ENCODE assay signal across 9 mouse cellular contexts in the genomic region with DNA sequence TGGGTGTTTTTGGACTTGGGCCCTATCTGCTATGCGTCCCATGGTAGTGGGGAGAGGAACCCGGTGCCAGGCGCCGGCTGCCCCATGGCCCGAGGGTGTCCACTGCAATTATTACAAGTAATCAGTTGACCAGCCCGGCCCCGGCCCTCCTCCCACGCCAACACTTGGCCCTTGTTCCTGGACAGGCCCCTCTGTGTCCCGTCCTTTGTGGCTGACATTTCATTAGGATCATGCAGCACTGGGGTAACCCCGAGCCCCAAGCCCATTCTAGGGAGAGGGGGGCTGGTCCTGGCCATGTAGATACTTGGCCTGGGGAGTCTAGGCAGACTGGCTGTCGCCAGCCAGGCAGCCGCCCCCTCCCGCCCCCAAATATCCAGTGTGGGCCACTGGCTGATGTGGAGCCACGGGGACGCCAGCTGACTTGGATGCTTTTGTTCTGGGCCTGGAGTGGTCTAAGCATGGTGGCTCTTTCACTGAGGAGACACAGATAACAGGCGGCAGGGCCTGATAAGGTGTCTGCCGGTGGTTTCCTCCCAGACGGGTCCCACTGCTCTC.
DNase-seq lines count a peak whose midpoint lies in the region; ATAC-seq and TF ChIP-seq lines count a peak whose summit lies in the region.
"Had no signal": no experiment of that assay in that cellular context is flagged by ENCODE, and none has a peak within 500 bp of the region (broad histone marks: within the 10 kb centered on the region; RNA-seq: fewer than 3 reads in every experiment).

No protein-coding gene starts in this region.

- no peak for ATAC-seq in cerebellum, adult (ENCODE audit: insufficient number of reproducible peaks, low FRiP score, low TSS enrichment)
- peak; percentile 14; the same call in 1 of the 2 replicates for ATAC-seq in lung, embryonic 14.5 days (ENCODE audit: insufficient read depth)
- peak; percentile 78 for ATAC-seq in heart, embryonic 14.5 days (ENCODE audit: insufficient number of reproducible peaks, insufficient read depth, low FRiP score, low read depth)
- peak; percentile 82 for ATAC-seq in liver, embryonic 13.5 days (ENCODE audit: low read depth)
- ATAC-seq in midbrain, postnatal 0 days (ENCODE audit: low FRiP score) = no peak

- H3K4me3 ChIP-seq in lung, embryonic 14.5 days (ENCODE audit: low read depth, low read length) = no peak overlapping the region
- H3K4me3 ChIP-seq in lung, adult 2 months (replicated peaks; ENCODE audit: extremely low read depth, low read depth, low read length) = no peak overlapping the region
- H3K4me3 ChIP-seq in heart, embryonic 14.5 days (ENCODE audit: control insufficient read depth in 1 of 2, insufficient read depth in 1 of 2, low read depth in 1 of 2, low read length in 2 of 2) = no peak overlapping the region
- no peak overlapping the region for H3K4me3 ChIP-seq in liver, embryonic 13.5 days (replicated peaks)
- no peak overlapping the region for H3K4me3 ChIP-seq in midbrain, postnatal 0 days (ENCODE audit: low read depth, low read length)
- H3K4me3 ChIP-seq: hindbrain, embryonic 13.5 days had no signal

- peaks cover 14% of the 10 kb centered on the region for H3K4me1 ChIP-seq in lung, embryonic 14.5 days (ENCODE audit: insufficient read depth)
- H3K4me1 ChIP-seq in lung, adult 2 months (ENCODE audit: control insufficient read depth, insufficient read depth, low read length) = peaks cover 4% of the 10 kb centered on the region
- H3K4me1 ChIP-seq in heart, embryonic 14.5 days (ENCODE audit: control insufficient read depth in 2 of 2, insufficient read depth in 2 of 2, low read length in 2 of 2) = peaks cover 49 to 61% of the 10 kb centered on the region in 2 experiments
- H3K4me1 ChIP-seq in liver, embryonic 13.5 days (replicated peaks) = peaks cover 22% of the 10 kb centered on the region
- H3K4me1 ChIP-seq in midbrain, postnatal 0 days (ENCODE audit: insufficient read depth, low read length) = no peaks in the 10 kb centered on the region

- no peak overlapping the region for H3K4me2 ChIP-seq in lung, embryonic 14.5 days
- no peak overlapping the region for H3K4me2 ChIP-seq in heart, embryonic 14.5 days (ENCODE audit: low read length)
- peak overlapping the region; percentile 38 for H3K4me2 ChIP-seq in liver, embryonic 13.5 days
- H3K4me2 ChIP-seq in midbrain, postnatal 0 days (ENCODE audit: low read depth, low read length, poor library complexity, severe bottlenecking) = no peak overlapping the region
- H3K4me2 ChIP-seq: hindbrain, embryonic 13.5 days had no signal

- peak overlapping the region; percentile 28; the same call in 1 of the 2 replicates for H3K27ac ChIP-seq in lung, embryonic 14.5 days (ENCODE audit: low read depth)
- peak overlapping the region; percentile 27 to 79 for H3K27ac ChIP-seq in heart, embryonic 14.5 days (replicated peaks in 1 of 2; ENCODE audit: control insufficient read depth in 1 of 2, insufficient read depth in 1 of 2, low read depth in 2 of 2, low read length in 2 of 2)
- H3K27ac ChIP-seq in liver, embryonic 13.5 days = no peak overlapping the region
- H3K27ac ChIP-seq in midbrain, postnatal 0 days (ENCODE audit: low read depth, low read length) = no peak overlapping the region
- H3K27ac ChIP-seq: hindbrain, embryonic 13.5 days had no signal

- H3K36me3 ChIP-seq in lung, embryonic 14.5 days (ENCODE audit: insufficient read depth) = no peaks in the 10 kb centered on the region
- H3K36me3 ChIP-seq in heart, embryonic 14.5 days (ENCODE audit: control insufficient read depth, insufficient read depth, low read length) = no peaks in the 10 kb centered on the region
- no peaks in the 10 kb centered on the region for H3K36me3 ChIP-seq in liver, embryonic 13.5 days
- no peaks in the 10 kb centered on the region for H3K36me3 ChIP-seq in midbrain, postnatal 0 days (ENCODE audit: insufficient read depth, low read length)
- H3K36me3 ChIP-seq: hindbrain, embryonic 13.5 days had no signal

- no peak overlapping the region for H3K9ac ChIP-seq in lung, embryonic 14.5 days
- H3K9ac ChIP-seq in heart, embryonic 14.5 days (ENCODE audit: low read length) = peak overlapping the region; percentile 45; the same call in 1 of the 2 replicates
- H3K9ac ChIP-seq in liver, embryonic 13.5 days = peak overlapping the region; percentile 29; the same call in 1 of the 2 replicates
- H3K9ac ChIP-seq in midbrain, postnatal 0 days (replicated peaks; ENCODE audit: low read length, poor library complexity, severe bottlenecking) = no peak overlapping the region
- H3K9ac ChIP-seq: hindbrain, embryonic 13.5 days had no signal

- TF ChIP-seq POLR2A in lung, adult 2 months (IDR thresholded peaks at IDR 0.05; ENCODE audit: borderline replicate concordance, extremely low read depth, low read depth, low read length) = no peak

- H3K9me3 ChIP-seq in lung, embryonic 14.5 days (ENCODE audit: low read depth, low read length) = no peaks in the 10 kb centered on the region
- H3K9me3 ChIP-seq in heart, embryonic 14.5 days (ENCODE audit: control insufficient read depth, low read length) = no peaks in the 10 kb centered on the region
- H3K9me3 ChIP-seq in liver, embryonic 13.5 days (replicated peaks) = no peaks in the 10 kb centered on the region
- no peaks in the 10 kb centered on the region for H3K9me3 ChIP-seq in midbrain, postnatal 0 days (ENCODE audit: low read length)
- H3K9me3 ChIP-seq: hindbrain, embryonic 13.5 days had no signal

- no peak for TF ChIP-seq CTCF in lung, embryonic 14.5 days (IDR thresholded peaks at IDR 0.05; ENCODE audit: low read depth)
- no peak for TF ChIP-seq CTCF in lung, adult 2 months (IDR thresholded peaks at IDR 0.05; ENCODE audit: insufficient read depth, low read length)
- TF ChIP-seq CTCF in midbrain, postnatal 0 days (IDR thresholded peaks at IDR 0.05) = no peak

- 53% methylated on average over 18 of the region's 18 CpGs for WGBS in lung, embryonic 14.5 days
- 78% methylated on average over 18 of the region's 18 CpGs for WGBS in lung, adult 2 months
- WGBS in heart, embryonic 14.5 days = 15% methylated on average over 18 of the region's 18 CpGs
- WGBS in liver, embryonic 13.5 days (ENCODE audit: insufficient replicate concordance) = 43% methylated on average over 18 of the region's 18 CpGs
- 81% methylated on average over 18 of the region's 18 CpGs for WGBS in midbrain, postnatal 0 days

- DNase-seq in cerebellum, adult 9-11 months = peak; percentile 36
- DNase-seq in lung, embryonic 14.5 days = no peak
- DNase-seq in lung, adult 2 months = no peak
- DNase-seq in liver, embryonic 13.5 days = peak; percentile 35
- DNase-seq in midbrain, postnatal 0 days (ENCODE audit: low spot score) = no peak
- DNase-seq in frontal cortex, postnatal 36 days (ENCODE audit: low spot score in 2 of 2) = no peak

- H3K27me3 ChIP-seq in lung, embryonic 14.5 days (ENCODE audit: insufficient read depth, low read length) = no peaks in the 10 kb centered on the region
- no peaks in the 10 kb centered on the region for H3K27me3 ChIP-seq in heart, embryonic 14.5 days (ENCODE audit: control insufficient read depth, insufficient read depth, low read length)
- H3K27me3 ChIP-seq in liver, embryonic 13.5 days = peaks cover 15% of the 10 kb centered on the region
- no peaks in the 10 kb centered on the region for H3K27me3 ChIP-seq in midbrain, postnatal 0 days (ENCODE audit: insufficient read depth, low read length)

Comparison
In these comparisons a context has a peak if more than half of its experiments do, and no peak if none do; other contexts are left out.
1. DNase-seq: peak in cerebellum, adult 9-11 months (single experiment) and liver, embryonic 13.5 days (single experiment); none in lung, embryonic 14.5 days (single experiment), lung, adult 2 months (single experiment), midbrain, postnatal 0 days (single experiment) and frontal cortex, postnatal 36 days (0 of 2).
2. ATAC-seq: peak in lung, embryonic 14.5 days (single experiment), heart, embryonic 14.5 days (single experiment) and liver, embryonic 13.5 days (single experiment); none in cerebellum, adult (single experiment) and midbrain, postnatal 0 days (single experiment).
3. H3K27ac ChIP-seq: peak in lung, embryonic 14.5 days (single experiment) and heart, embryonic 14.5 days (2 of 2); none in liver, embryonic 13.5 days (single experiment) and midbrain, postnatal 0 days (single experiment).
4. H3K9ac ChIP-seq: peak in heart, embryonic 14.5 days (single experiment) and liver, embryonic 13.5 days (single experiment); none in lung, embryonic 14.5 days (single experiment) and midbrain, postnatal 0 days (single experiment).